Mouse (Mus musculus) adrenal gland, adult 2 months (tissue): ENCODE results near the gene Zbp1. TPM values are rescaled to one million over a fixed set of nuclear protein-coding genes. Genes with fewer than 3 reads are reported as not detected.

Experiments
- DNase-seq: peaks from one replicate; pipeline ENCODE4 v3.0.0; 2021
- polyA plus RNA-seq: library from polyadenylated mRNA; depleted of rRNA; stranded (reverse); fragments of >200 nt; gene quantifications from 2 replicates; pipeline ENCODE4 v1.2.3, GENCODE M21; 2012
- total RNA-seq, 2 experiments: library from RNA; stranded (reverse); gene quantifications; 2 replicates each; pipeline ENCODE4 v1.2.3; 2021

Gene Zbp1
- total and polyA plus RNA-seq, 3 experiments: 2.7 to 9.0 (median 3.8) TPM

GRCm38 (mm10) chr2:173216840-173217239 is 1.9 kb downstream of the Zbp1 start:
- DNase-seq: no peak

GRCm38 (mm10) chr2:173212227-173212626 is 6.5 kb downstream of the Zbp1 start:
- DNase-seq: no peak

GRCm38 (mm10) chr2:173209091-173209815 is 9.5 kb downstream of the Zbp1 start:
- no peak for DNase-seq

DNA sequence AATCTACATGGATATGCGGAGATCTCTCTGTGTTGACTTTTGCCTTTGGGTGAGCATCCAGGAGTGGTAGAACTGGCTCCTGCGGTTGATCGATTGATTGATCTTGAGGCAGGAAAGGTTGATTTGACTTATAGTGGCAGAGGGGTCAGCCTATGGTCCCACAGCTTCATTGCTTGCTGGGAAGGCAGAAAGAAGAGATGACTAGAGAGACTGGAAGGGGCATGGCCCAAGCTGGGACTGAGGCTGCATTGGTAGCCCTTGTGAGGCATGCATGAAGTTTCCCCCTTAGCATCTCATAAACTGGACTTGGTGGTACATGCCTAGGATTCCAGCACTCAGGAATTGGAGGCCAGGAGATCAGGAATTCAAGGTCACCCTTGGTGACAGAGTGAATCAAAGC is 11.7 kb downstream of the Zbp1 start:
- DNase-seq: no peak

- no peak for DNase-seq
Observed at GRCm38 (mm10) chr2:173205563-173206099, 13.1 kb downstream of the Zbp1 start.

GRCm38 (mm10) chr2:173204671-173205070 is 14.1 kb downstream of the Zbp1 start:
- no peak for DNase-seq

- no peak for DNase-seq
Observed at GRCm38 (mm10) chr2:173203726-173204125, 15.0 kb downstream of the Zbp1 start.

GRCm38 (mm10) chr2:173202924-173203689 is 15.6 kb downstream of the Zbp1 start:
- no peak for DNase-seq

DNA sequence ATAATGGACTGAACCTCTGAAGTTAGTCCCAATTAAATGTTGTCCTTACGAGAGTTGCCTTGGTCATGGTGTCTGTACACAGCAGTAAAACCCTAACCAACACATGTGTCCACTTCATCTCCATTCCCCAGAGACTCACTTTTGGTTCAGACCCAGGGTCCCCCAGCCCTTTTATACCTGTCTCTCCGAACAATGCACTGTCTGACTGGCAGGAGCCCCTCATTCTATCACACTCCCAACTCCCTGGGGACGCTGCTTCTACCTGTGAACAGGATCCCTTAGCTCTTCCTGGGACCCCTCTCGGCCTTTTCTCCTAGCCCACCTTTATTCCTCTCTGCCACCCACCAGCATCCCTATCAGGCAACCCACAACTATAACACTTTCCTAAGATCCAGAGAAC is 23.9 kb downstream of the Zbp1 start:
- no peak for DNase-seq

DNA sequence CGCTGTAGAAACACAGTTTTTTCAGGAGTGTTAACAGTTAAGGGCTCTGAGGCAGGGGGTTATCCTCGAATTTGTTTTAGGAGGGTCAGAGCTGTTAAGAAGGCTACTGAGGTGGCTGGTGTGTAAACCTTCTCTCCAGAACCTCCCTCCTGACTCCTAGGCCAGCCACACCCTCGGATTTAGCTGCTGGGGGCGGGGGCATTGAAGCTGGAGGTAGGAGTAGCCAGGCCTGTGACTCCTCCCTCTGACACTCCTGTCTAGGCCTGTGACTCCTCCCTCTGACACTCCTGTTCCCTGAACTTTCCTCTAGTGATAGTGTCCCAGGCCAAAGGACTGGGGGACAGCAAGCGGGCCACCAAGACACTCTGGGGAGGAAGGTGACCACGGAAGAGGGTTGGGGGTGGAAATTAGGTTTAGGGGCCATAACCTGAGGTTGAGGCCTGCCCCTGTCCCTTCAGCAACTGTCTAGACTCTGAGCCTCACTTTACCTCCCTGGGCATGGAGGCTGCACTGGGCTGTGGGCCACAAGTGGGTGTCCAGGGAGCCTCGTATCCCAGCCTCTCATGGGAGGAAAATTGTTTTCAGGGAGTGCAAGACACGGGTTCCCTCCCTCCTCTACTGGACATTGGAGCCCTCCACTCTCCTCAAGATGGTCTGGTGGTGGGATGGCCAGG is 31.4 kb downstream of the Zbp1 start:
- DNase-seq: peak; percentile 31

- peak; percentile 78 for DNase-seq
Observed at GRCm38 (mm10) chr2:173186047-173186943, 32.4 kb downstream of the Zbp1 start.

- DNase-seq: no peak
Observed at GRCm38 (mm10) chr2:173185282-173185681, 33.4 kb downstream of the Zbp1 start.

DNA sequence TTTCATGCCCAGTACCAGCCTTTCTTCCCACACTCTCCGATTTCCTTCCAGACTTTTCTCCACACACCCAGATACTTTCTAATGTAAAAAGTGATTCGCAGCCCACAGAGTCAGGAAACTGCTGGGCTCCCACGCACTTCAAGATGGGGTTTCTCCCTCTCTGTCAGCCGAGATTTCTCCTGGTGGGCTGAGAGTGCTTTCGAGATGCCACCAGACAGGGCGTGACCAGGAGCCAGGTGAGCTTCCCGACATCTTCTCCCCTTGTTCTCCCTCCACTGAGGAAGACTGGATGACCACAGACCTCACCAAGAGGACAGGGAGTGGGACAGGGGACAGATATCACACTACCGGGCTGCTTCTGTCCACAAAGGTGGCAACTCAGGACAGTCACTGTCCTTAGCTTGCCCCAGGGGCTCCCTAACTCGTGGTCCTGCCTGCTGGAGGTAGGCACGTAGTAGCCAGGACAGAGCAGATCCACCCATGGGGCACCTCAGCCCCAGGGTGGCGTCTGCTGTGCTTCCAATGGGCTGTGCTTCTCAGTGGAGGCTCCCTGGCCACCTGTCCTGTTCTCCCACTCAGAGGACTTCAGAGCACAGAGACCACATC is 34.1 kb downstream of the Zbp1 start:
- no peak for DNase-seq

DNA sequence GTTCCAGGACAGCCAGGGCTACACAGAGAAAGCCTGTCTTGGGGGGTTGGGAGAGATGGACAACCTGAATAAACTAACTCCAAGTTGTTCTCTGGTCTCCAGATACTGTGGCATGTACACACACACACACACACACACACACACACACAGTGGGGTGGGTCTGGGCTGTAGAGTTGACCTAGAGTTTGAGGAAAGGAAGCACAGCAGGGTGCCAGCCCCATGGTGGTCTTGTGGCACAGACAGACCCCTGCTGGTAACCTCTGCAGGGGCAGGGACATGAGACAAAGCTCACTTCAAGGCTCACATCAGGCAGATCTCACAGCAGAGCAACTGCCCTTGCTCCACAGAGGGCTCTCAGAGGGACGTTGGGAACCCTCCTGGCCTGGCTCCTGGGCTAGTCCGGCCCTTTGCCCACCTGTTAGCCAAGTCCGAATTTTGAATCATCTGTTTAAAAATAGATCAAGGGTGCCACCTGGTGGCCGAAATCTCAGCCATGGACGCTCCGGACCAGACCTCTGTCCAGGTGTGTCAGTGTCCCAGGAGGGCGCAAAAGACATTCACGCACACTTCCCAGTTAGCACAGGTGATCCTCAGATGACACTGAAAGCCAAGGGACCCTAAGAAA is 34.8 kb downstream of the Zbp1 start:
- DNase-seq: peak; percentile 46

GRCm38 (mm10) chr2:173183311-173183710 is 35.4 kb downstream of the Zbp1 start:
- DNase-seq: no peak

- DNase-seq: no peak
Observed at GRCm38 (mm10) chr2:173182796-173183195, 35.9 kb downstream of the Zbp1 start.

- no peak for DNase-seq
Observed at GRCm38 (mm10) chr2:173181901-173182300, 36.8 kb downstream of the Zbp1 start.

- DNase-seq: no peak
Observed at GRCm38 (mm10) chr2:173181486-173181885, 37.2 kb downstream of the Zbp1 start.

GRCm38 (mm10) chr2:173180721-173181388 is 37.9 kb downstream of the Zbp1 start:
- DNase-seq: no peak

GRCm38 (mm10) chr2:173180026-173180425 is 38.7 kb downstream of the Zbp1 start:
- no peak for DNase-seq
